Mouse (Mus musculus): ENCODE data around the gene Mettl17. TPM values are rescaled to one million over a fixed set of nuclear protein-coding genes. Genes with fewer than 3 reads are reported as not detected.

Gene Mettl17
- polyA plus RNA-seq, 1 experiment, result 6.2 TPM

DNA sequence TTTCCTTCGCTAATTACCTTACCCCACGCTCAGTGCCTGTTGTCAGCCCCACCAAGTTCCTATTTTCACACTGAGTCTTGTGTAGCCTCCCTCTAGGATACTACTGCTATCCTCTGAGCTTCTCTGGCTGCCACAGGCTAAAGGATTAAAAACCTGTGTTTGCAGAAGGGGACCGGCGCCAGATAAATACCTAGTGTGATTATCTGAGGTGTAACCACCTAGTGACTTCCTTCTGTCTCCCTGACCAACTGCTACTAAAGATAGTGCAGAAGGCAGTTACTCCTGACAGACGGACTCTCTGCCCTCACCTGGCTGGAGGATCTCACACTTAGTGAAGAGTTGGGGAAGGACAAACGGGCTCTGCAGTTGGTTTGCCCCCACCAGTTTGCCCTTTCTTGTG, 11.4 kb downstream of the Mettl17 start:
- Histone ChIP-seq H3K27me3 (replicated peaks) (no peaks in the 10 kb centered on the region), H3K36me3 (replicated peaks; ENCODE audit: low read length) (peaks cover 13% of the 10 kb centered on the region), H3K4me1 (peaks cover 18% of the 10 kb centered on the region), H3K9me3 (no peaks in the 10 kb centered on the region), H3K4me3 (replicated peaks) (no peak overlapping the region)
- no peak for TF ChIP-seq GATA1 (IDR thresholded peaks at IDR 0.05; ENCODE audit: borderline replicate concordance, low read length)
- no peak for TF ChIP-seq FLI1 (IDR thresholded peaks at IDR 0.05; ENCODE audit: low read length)

DNA sequence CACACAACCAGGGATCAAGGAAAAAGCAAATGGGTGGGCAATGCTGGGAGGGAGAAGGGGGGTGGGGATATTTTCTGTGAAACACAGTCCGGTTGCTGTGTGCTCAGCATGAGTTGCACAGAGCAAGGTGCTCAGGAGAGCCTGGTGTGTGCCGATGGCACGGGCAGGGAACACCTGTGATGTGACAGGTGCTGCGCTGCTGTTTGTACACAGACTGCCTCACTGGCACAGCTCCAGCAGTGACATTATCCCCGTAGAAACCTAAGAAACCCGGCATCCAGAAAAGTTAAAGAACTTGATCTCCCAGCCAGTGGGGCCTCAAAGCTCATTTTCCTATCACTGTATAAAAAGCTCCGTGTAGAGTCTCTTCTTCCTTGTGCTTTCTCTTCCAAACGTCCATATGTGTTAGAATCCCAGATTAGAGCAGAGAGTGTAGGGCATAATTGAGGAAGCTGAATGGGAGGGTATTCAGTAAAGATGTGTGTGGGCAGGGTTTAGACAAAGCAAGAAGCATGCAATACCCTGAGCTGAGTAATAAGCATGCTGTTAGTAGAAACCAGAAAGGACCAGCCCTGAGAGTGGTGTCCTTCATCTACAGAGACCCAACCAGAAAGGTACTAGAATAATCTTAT, 12.0 kb downstream of the Mettl17 start:
- no peak overlapping the region for H3K4me3 ChIP-seq (replicated peaks)
- peaks cover 18% of the 10 kb centered on the region for H3K4me1 ChIP-seq
- peaks cover 7% of the 10 kb centered on the region for H3K36me3 ChIP-seq (replicated peaks; ENCODE audit: low read length)
- no peaks in the 10 kb centered on the region for H3K9me3 ChIP-seq
- peaks cover 1% of the 10 kb centered on the region for H3K27me3 ChIP-seq (replicated peaks)
- TF ChIP-seq GATA1 (IDR thresholded peaks at IDR 0.05; ENCODE audit: borderline replicate concordance, low read length), result no peak
- no peak for TF ChIP-seq FLI1 (IDR thresholded peaks at IDR 0.05; ENCODE audit: low read length)

DNA sequence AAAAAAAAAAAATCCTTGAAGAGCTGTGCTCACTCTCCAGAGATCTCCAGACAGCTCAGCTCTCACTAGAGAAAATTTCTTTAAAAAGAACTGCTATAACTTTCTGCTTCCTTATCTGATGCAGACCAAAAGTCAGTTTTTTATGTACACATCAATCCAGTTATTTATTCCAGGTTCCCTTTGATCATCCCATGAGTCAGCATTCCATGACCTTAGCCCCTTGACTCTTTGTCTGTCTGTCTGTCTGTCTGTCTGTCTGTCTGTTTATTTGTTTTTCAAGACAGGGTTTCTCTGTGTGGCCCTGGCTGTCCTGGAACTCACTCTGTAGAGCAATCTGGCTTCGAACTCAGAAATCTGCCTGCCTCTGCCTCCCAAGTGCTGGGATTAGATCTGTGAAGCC, 14.7 kb downstream of the Mettl17 start:
- no peak overlapping the region for H3K4me3 ChIP-seq (replicated peaks)
- no peaks in the 10 kb centered on the region for H3K36me3 ChIP-seq (replicated peaks; ENCODE audit: low read length)
- peaks cover 12% of the 10 kb centered on the region for H3K4me1 ChIP-seq
- no peak for TF ChIP-seq GATA1 (IDR thresholded peaks at IDR 0.05; ENCODE audit: borderline replicate concordance, low read length)
- TF ChIP-seq FLI1 (IDR thresholded peaks at IDR 0.05; ENCODE audit: low read length), result no peak
- H3K9me3 ChIP-seq, result no peaks in the 10 kb centered on the region
- peaks cover 4% of the 10 kb centered on the region for H3K27me3 ChIP-seq (replicated peaks)

DNA sequence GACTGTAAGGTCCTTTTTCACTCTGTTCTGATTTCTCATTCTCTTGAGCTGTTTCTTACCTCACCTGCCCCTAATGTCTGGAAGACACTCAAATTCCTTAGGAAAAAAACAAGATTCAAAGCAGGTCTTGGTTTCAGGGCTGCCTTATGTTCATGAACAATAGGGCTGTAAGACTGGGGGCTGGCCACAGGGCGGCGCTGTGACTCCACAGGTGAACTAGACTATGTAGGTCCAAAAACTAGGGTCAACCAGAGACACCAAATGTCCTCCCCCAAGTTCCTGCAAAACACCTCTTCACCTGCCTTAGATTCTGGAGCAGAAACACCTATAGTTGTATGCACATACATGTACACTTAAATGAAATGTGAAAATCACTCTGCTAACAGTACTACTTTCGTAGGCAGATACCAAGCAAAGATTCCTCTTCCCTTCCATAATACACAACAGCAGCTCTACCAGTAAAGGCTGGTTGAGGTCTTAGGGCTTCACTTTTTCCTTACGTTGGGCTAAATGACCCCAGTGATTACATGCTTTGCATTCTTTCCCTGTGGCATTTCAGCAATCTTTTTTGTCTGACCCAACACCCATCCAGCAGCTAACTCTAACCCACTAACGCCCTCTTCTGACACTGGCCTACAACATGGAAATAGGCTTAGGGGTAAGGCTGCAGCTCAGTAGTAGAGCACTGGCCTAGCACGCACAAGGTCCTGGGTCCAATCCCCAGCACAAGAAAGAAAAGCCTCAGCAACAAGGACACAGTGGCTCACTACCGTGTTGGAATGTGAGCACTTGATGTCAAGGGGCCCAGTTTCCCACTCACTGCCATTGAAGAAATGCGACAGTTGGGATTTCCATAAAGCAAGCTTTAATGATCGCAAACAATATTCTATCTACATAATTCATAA, 18.4 kb downstream of the Mettl17 start:
- no peaks in the 10 kb centered on the region for H3K36me3 ChIP-seq (replicated peaks; ENCODE audit: low read length)
- no peak overlapping the region for H3K4me3 ChIP-seq (replicated peaks)
- TF ChIP-seq GATA1 (IDR thresholded peaks at IDR 0.05; ENCODE audit: borderline replicate concordance, low read length) (no peak), FLI1 (IDR thresholded peaks at IDR 0.05; ENCODE audit: low read length) (no peak)
- peaks cover 29% of the 10 kb centered on the region for H3K27me3 ChIP-seq (replicated peaks)
- no peaks in the 10 kb centered on the region for H3K9me3 ChIP-seq
- peaks cover 25% of the 10 kb centered on the region for H3K4me1 ChIP-seq

DNA sequence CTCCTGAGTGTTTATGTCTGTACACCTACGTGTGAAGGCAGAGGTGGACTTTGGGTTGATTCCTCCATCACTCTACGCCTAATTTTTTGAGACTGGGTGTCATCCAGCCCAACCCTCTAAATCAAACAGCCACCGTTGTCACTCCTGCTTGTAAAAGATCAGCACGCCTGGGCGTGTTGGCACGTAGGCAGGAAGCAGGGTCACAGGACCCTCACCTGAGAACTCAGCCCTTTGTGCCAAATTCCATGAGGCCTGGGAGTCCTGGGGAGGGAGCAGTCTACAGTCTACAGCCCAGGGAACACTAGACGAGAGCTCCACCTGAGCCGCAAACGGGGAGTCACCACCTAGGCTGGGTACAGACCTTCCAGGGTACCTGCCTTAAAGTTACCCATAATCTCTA, 19.1 kb downstream of the Mettl17 start:
- Histone ChIP-seq H3K4me1 (peaks cover 25% of the 10 kb centered on the region), H3K9me3 (no peaks in the 10 kb centered on the region), H3K36me3 (replicated peaks; ENCODE audit: low read length) (no peaks in the 10 kb centered on the region), H3K27me3 (replicated peaks) (peaks cover 35% of the 10 kb centered on the region), H3K4me3 (replicated peaks) (no peak overlapping the region)
- TF ChIP-seq GATA1 (IDR thresholded peaks at IDR 0.05; ENCODE audit: borderline replicate concordance, low read length) (no peak), FLI1 (IDR thresholded peaks at IDR 0.05; ENCODE audit: low read length) (no peak)

DNA sequence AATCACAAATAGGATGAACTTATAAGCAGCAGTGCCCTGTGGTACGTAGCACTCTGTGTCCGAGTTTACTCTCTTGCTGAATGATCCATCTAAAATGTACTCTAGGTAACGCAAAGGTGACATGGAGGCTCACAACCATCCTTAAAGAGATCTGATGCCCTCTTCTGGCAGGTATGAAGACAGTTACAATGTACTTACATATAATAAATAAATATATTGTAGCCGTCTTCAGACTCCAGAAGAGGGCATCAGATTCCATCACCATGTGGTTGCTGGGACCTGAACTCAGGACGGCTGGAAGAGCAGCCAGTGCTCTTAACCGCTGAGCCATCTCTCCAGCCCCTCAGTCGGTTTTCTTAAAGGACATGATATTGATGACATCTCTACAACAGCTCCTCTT, 20.1 kb downstream of the Mettl17 start:
- no peak for TF ChIP-seq FLI1 (IDR thresholded peaks at IDR 0.05; ENCODE audit: low read length)
- no peak for TF ChIP-seq GATA1 (IDR thresholded peaks at IDR 0.05; ENCODE audit: borderline replicate concordance, low read length)
- H3K4me1 ChIP-seq, result peaks cover 25% of the 10 kb centered on the region
- H3K9me3 ChIP-seq, result no peaks in the 10 kb centered on the region
- H3K4me3 ChIP-seq (replicated peaks), result no peak overlapping the region
- H3K36me3 ChIP-seq (replicated peaks; ENCODE audit: low read length), result no peaks in the 10 kb centered on the region
- peaks cover 37% of the 10 kb centered on the region for H3K27me3 ChIP-seq (replicated peaks)

DNA sequence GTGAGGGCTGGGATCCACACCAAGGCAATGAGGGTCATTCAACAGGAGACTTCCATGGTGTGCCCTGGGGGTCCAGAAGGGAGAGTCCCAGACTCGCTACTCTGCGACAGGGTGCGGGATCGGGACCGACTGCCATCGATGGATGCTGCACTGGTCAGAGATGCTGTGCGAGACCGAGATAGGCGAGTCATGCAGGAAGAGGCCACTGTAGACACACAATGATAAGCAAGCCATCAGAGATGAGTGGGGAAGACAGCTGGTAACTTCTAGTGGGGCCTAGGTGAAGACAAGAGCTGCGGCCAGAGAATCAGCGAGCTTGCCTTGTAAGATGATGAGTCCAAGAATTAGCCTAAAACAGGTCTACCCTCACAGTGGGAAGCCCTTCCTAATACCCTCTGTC, 21.5 kb downstream of the Mettl17 start:
- Histone ChIP-seq H3K27me3 (replicated peaks) (peaks cover 48% of the 10 kb centered on the region), H3K9me3 (no peaks in the 10 kb centered on the region), H3K4me1 (peaks cover 25% of the 10 kb centered on the region), H3K4me3 (replicated peaks) (peak overlapping the region; percentile 69), H3K36me3 (replicated peaks; ENCODE audit: low read length) (no peaks in the 10 kb centered on the region)
- TF ChIP-seq GATA1 (IDR thresholded peaks at IDR 0.05; ENCODE audit: borderline replicate concordance, low read length) (no peak), FLI1 (IDR thresholded peaks at IDR 0.05; ENCODE audit: low read length) (no peak)

DNA sequence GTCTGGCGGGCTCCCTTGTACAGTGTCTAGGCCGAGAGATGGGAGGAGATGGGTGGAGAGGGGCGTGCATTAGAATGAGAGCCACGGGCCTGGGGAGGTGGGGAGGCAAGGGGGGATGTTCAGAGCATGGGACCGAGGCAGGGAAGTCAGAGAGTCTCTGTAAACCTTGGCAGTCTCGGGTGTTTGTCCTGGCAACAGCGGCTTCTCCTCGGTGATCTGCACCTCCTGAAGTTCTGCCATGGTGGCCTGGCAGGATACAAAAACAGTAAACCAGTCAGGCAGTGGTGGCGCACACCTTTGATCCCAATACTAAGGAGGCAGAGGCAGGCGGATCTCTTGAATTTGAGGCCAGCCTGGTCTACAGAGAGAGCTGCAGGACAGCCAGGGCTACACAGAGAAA, 26.7 kb downstream of the Mettl17 start:
- H3K4me3 ChIP-seq (replicated peaks), result no peak overlapping the region
- peaks cover 42% of the 10 kb centered on the region for H3K4me1 ChIP-seq
- TF ChIP-seq GATA1 (IDR thresholded peaks at IDR 0.05; ENCODE audit: borderline replicate concordance, low read length) (no peak), FLI1 (IDR thresholded peaks at IDR 0.05; ENCODE audit: low read length) (no peak)
- no peaks in the 10 kb centered on the region for H3K9me3 ChIP-seq
- peaks cover 76% of the 10 kb centered on the region for H3K27me3 ChIP-seq (replicated peaks)
- no peaks in the 10 kb centered on the region for H3K36me3 ChIP-seq (replicated peaks; ENCODE audit: low read length)

- no peak for TF ChIP-seq FLI1 (IDR thresholded peaks at IDR 0.05; ENCODE audit: low read length)
- TF ChIP-seq GATA1 (IDR thresholded peaks at IDR 0.05; ENCODE audit: borderline replicate concordance, low read length), result no peak
- Histone ChIP-seq H3K27me3 (replicated peaks) (peaks cover 70% of the 10 kb centered on the region), H3K4me1 (peaks cover 29% of the 10 kb centered on the region), H3K9me3 (no peaks in the 10 kb centered on the region), H3K4me3 (replicated peaks) (peak overlapping the region; percentile 91), H3K36me3 (replicated peaks; ENCODE audit: low read length) (no peaks in the 10 kb centered on the region)
Measured at GRCm38 (mm10) chr14:51912391-51913061, 27.9 kb downstream of the Mettl17 start.
